Mouse (Mus musculus): ENCODE measurements around the gene Gm13285.
"Not testable (repeated sequence)": the region's sequence is repeated elsewhere in the genome, so short reads cannot be mapped to it uniquely, and the experiment has no call there.

Gene Gm13285

DNA sequence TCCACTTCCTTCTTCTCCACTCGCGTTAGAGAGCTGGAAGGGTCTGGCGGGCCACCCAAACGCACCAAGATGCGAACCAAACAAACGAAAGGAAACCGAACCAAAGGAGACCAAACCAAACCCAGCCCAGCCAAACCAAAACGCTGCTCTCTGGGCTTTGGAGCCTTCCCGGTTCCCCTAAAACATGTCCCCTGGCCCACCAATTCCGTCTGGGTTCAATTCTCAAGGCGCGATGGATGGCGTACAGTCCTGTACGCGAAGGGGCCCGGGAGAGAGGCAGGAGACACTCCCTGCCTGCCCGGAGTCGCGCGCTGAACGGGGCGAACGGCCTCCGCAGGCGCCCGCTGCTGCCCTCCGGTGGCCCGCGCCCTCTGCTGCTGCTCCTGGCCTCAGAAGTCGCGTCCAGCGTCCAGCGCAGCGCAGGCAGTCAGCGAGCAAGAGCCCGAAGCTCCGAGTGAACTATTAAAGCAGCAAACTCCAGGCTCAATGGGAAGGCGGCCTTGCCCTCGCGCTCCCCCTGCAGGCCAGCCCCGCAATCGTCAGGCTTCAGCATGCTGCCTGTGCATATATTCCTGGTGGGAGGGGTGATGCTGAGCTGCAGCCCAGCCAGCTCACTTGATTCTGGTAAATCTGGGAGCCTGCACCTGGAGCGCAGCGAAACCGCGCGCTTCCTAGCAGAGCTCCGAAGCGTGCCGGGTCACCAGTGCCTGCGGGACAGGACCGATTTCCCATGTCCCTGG lies 5.4 kb upstream of the Gm13285 start, which contains the start of gene Gm13275:
TSS of gene Gm13275 (plus strand) at position 552 of the 740 bp plus-strand sequence.
- DNase-seq (ENCODE audit: low read depth in 2 of 2, low spot score in 2 of 2): peak; percentile 79 to 86

DNA sequence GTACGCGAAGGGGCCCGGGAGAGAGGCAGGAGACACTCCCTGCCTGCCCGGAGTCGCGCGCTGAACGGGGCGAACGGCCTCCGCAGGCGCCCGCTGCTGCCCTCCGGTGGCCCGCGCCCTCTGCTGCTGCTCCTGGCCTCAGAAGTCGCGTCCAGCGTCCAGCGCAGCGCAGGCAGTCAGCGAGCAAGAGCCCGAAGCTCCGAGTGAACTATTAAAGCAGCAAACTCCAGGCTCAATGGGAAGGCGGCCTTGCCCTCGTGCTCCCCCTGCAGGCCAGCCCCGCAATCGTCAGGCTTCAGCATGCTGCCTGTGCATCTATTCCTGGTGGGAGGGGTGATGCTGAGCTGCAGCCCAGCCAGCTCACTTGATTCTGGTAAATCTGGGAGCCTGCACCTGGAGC lies 2.4 kb upstream of the Gm13285 start, which contains the start of gene Gm13279:
TSS of gene Gm13279 (plus strand) at position 301 of the 400 bp plus-strand sequence.
- DNase-seq (ENCODE audit: low read depth in 2 of 2, low spot score in 2 of 2): not testable (repeated sequence)

DNA sequence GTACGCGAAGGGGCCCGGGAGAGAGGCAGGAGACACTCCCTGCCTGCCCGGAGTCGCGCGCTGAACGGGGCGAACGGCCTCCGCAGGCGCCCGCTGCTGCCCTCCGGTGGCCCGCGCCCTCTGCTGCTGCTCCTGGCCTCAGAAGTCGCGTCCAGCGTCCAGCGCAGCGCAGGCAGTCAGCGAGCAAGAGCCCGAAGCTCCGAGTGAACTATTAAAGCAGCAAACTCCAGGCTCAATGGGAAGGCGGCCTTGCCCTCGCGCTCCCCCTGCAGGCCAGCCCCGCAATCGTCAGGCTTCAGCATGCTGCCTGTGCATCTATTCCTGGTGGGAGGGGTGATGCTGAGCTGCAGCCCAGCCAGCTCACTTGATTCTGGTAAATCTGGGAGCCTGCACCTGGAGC lies 3.5 kb downstream of the Gm13285 start, which contains the start of gene Gm13287:
TSS of gene Gm13287 (plus strand) at position 301 of the 400 bp plus-strand sequence.
- DNase-seq (ENCODE audit: low read depth in 2 of 2, low spot score in 2 of 2): not testable (repeated sequence)

DNA sequence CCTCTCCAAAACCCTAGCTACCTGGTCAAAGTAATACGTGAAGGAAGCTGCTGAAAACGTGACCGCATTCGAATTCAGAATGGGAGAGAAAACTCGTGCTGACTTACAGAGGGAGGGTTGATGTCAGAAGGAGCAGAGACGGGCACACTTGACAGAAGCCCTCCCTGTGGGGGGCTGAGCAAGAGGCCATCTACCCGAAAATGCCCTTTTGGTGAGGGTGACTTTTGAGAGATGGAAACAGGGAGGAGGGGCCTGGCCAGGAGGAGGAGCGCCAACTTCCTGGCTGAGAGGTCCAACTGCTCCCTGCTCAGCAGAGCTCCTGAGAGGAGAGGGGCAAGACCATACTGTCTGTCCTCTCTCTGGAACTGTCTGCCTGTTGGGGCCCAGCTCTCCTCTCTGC lies 5.8 kb downstream of the Gm13285 start, which contains the start of gene Gm13288:
TSS of gene Gm13288 (plus strand) at position 301 of the 400 bp plus-strand sequence.
- not testable (repeated sequence) for DNase-seq (ENCODE audit: low read depth in 2 of 2, low spot score in 2 of 2)

DNA sequence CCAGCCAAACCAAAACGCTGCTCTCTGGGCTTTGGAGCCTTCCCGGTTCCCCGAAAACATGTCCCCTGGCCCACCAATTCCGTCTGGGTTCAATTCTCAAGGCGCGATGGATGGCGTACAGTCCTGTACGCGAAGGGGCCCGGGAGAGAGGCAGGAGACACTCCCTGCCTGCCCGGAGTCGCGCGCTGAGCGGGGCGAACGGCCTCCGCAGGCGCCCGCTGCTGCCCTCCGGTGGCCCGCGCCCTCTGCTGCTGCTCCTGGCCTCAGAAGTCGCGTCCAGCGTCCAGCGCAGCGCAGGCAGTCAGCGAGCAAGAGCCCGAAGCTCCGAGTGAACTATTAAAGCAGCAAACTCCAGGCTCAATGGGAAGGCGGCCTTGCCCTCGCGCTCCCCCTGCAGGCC lies 6.3 kb downstream of the Gm13285 start:
- peak in 1 of 2 experiments; percentile 8 for DNase-seq (ENCODE audit: low read depth in 2 of 2, low spot score in 2 of 2)

DNA sequence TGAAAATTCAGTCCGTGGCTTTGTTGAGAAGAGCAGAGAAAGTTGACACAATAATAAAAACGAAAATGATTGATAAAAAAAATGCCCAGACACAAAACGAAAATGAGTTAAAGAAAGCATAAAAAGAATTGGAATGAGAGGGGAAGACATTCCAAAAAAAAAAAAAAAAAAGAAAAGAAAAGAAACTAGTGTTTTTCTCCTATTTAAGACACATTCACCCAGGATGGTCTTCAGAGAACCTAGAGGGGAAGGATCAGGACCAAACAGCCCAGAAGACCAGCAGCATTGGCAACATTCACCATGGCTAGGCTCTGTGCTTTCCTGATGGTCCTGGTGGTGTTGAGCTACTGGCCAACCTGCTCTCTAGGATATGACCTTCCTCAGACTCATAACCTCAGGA lies 16.5 kb downstream of the Gm13285 start, which contains the start of gene Ifna7:
TSS of gene Ifna7 (plus strand) at position 301 of the 400 bp plus-strand sequence.
- no peak for DNase-seq (ENCODE audit: low read depth in 2 of 2, low spot score in 2 of 2)

DNA sequence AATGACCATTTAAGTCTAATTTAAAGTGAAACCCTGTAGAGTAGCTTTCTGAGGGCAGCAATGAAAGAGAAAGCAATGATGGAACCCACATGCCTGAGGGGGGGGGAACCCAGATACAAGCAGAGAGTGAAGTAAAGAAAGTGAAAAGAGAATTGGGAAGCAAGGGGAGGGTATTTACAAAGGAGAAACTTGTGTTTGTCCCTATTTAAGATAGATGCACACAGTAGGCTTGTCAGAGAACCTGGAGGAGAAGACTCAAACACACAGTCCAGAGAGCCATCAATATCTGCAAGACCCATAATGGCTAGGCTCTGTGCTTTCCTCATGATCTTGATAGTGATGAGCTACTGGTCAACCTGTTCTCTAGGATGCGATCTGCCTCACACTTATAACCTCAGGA lies 20.2 kb downstream of the Gm13285 start, which contains the start of gene Ifna11:
TSS of gene Ifna11 (plus strand) at position 301 of the 400 bp plus-strand sequence.
- DNase-seq (ENCODE audit: low read depth in 2 of 2, low spot score in 2 of 2): no peak

DNA sequence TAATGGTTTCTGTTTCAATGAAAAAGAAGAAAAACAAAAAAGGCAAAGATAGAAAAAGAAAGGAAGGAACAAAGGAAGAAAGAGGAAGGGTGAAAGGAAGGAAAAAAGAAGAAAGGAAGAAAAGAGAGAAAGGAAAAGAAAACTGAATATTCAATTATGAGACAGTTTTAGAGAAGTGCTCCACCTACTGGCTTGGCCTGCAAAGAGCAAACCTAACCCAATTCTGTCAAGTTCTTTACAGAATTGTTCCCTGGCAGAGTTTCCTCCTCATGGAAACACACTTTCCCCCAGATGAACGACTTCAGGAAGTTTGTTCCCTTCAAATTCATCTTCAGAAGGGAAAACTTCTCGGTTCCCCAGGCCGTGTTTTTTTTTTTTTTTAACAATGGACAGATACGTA lies 23.5 kb downstream of the Gm13285 start:
- DNase-seq (ENCODE audit: low read depth in 2 of 2, low spot score in 2 of 2): peak in 1 of 2 experiments; percentile 25

DNA sequence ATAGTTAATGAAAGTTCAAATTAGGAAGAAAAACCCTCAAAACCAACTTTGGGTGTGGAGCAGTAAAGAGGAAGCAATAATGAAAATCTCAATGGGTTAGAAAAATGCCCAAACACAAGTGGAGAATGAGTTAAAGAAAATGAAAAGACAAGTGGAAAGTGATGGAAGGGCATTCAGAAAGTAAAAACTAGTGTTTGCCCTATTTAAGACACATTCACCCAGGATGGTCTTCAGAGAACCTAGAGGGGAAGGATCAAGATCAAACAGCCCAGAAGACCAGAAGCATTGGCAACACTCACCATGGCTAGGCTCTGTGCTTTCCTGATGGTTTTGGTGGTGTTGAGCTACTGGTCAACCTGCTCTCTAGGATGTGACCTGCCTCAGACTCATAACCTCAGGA lies 27.7 kb downstream of the Gm13285 start, which contains the start of gene Ifna6:
TSS of gene Ifna6 (plus strand) at position 301 of the 400 bp plus-strand sequence.
- DNase-seq (ENCODE audit: low read depth in 2 of 2, low spot score in 2 of 2): not testable (repeated sequence)

DNA sequence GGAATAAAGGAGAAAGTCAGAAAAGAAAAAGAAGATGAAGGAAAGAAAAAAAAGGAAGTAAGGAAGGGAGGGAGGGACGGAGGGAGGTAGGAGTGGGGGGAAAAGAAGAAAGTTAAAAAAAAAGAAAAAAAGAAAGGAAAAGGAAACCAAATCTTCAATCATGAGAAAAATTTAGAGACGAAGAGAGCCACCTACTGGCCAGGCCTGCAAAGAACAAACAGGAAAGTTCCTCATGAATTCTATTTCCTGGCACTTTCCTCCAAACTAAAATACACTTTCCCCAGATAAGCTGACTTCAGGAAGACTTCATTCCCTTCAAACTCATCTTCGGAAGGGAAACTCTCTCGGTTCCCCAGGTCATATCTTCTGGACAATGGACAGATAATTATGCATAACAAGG lies 31.1 kb downstream of the Gm13285 start:
- DNase-seq (ENCODE audit: low read depth in 2 of 2, low spot score in 2 of 2): peak in 1 of 2 experiments; percentile 37

DNA sequence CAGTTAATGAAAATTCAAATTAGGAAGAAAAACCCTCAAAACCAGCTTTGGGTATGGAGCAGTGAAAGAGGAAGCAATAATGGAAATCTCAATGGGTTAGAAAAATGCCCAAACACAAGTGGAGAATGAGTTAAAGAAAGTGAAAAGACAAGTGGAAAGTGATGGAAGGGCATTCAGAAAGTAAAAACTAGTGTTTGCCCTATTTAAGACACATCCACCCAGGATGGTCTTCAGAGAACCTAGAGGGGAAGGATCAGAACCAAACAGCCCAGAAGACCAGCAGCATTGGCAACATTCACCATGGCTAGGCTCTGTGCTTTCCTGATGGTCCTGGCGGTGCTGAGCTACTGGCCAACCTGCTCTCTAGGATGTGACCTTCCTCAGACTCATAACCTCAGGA lies 35.8 kb downstream of the Gm13285 start, which contains the start of gene Ifna5:
TSS of gene Ifna5 (plus strand) at position 301 of the 400 bp plus-strand sequence.
- DNase-seq (ENCODE audit: low read depth in 2 of 2, low spot score in 2 of 2): not testable (repeated sequence)

DNA sequence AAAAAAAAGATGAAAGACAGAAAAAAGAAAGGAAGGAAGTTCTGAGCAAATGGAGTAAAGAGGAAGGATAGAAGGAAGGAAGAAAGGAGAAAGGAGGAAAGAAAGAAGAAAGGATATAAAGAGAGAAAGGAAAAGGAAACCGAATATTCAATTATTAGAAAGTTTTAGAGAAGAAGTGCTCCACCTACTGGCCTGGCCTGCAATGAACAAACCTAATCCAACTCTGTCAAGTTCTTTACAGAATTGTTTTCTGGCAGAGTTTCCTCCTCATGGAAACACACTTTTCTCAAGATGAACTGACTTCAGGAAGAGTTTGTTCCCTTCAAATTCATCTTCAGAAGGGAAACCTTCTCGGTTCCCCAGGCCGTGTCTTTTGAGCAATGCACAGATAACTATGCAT lies 39.4 kb downstream of the Gm13285 start:
- DNase-seq (ENCODE audit: low read depth in 2 of 2, low spot score in 2 of 2): peak in 1 of 2 experiments; percentile 15

DNA sequence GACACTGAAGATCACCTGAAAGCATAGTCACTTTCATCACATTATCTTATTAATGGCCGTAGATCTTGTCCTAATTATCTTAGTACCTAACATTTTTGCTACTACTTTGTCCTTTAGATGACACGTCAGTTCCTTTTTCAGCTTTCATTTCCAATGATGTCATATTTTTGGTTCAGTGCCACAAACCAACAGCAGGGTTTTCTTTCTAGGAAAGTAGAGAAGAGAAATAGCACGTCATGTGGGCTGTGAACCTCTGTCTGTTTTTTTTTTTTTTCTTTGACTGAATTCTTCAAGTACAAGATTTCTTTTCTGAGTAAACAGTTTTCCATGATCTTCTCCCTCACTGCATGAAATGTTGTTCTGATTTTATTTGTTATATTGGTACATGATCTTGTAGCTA lies 40.6 kb downstream of the Gm13285 start:
- DNase-seq (ENCODE audit: low read depth in 2 of 2, low spot score in 2 of 2): no peak

DNA sequence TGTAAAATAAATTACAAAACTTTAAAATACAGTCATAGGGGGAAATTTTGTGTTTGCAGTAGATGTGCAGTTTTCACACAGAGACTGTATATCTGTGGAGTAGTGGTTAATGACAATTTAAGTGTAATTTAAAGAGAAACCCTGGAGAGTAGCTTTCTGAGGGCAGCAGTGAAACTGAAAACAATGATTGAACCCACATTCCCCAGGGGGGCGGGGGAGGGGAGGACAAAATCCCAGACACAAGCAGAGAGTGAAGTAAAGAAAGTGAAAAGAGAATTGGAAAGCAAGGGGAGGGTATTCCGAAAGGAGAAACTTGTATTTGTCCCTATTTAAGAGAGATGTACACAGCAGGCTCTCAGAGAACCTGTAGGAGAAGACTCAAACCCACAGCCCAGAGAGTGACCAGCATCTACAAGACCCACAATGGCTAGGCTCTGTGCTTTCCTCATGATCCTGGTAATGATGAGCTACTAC lies 42.0 kb downstream of the Gm13285 start, which contains the start of gene Ifna4:
TSS of gene Ifna4 (plus strand) at position 424 of the 474 bp plus-strand sequence.
- no peak for DNase-seq (ENCODE audit: low read depth in 2 of 2, low spot score in 2 of 2)

DNA sequence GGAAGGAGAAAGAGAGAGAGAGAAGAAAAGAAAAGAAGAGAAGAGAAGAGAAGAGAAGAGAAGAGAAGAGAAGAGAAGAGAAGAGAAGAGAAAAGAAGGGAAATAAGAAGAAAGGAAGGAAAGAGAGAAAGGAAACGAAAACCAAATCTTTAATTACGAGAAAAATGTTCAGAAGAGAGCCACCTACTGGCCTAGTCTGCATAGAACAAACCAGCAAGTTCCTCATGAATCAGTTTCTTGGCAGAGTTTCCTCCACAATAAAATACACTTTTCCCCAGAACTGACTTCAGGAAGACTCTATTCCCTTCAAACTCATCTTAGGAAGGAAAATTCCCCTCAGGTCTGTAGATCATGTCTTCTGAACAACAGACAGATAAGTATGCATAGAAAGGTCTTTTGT lies 45.9 kb downstream of the Gm13285 start:
- DNase-seq (ENCODE audit: low read depth in 2 of 2, low spot score in 2 of 2): peak in 1 of 2 experiments; percentile 21

DNA sequence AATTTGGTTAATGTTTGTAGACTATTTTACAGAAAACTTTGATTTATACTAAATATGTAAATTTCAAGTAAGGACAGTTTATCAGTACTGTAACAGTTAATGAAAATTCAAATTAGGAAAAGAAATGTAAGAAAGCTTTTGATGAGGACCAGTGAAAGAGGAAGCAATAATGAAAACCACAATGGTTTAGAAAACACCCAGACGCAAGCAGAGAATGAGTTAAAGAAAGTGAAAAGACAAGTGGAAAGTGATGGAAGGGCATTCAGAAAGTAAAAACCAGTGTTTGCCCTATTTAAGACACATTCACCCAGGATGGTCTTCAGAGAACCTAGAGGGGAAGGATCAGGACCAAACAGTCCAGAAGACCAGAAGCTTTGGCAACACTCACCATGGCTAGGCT lies 50.2 kb downstream of the Gm13285 start, which contains the start of gene Ifna1:
TSS of gene Ifna1 (plus strand) at position 390 of the 400 bp plus-strand sequence.
- no peak for DNase-seq (ENCODE audit: low read depth in 2 of 2, low spot score in 2 of 2)
